Mouse (Mus musculus): ENCODE results near the gene Snapin. TPM values are rescaled to one million over a fixed set of nuclear protein-coding genes. Genes with fewer than 3 reads are reported as not detected.
A peak's percentile ranks its signal among the peaks of the same experiment; 100 is the strongest.

Snapin gene
- polyA plus RNA-seq, 1 experiment = 25.3 TPM

GRCm38 (mm10) chr3:90512948-90513642 is 22.3 kb upstream of the Snapin start:
- peaks cover 1% of the 10 kb centered on the region; the same call in 1 of the 2 replicates for H3K4me1 ChIP-seq (ENCODE audit: control insufficient read depth, insufficient read depth, low read length)
- H3K27me3 ChIP-seq (replicated peaks; ENCODE audit: control insufficient read depth, insufficient read depth, low read length) = no peaks in the 10 kb centered on the region
- whole genome bisulfite sequencing = 54% methylated on average over 9 of the region's 9 CpGs
- peak overlapping the region; percentile 88 for H3K27ac ChIP-seq (ENCODE audit: insufficient read depth, low read depth, low read length)
- no peaks in the 10 kb centered on the region for H3K36me3 ChIP-seq (ENCODE audit: control insufficient read depth, insufficient read depth, low read length)
- DNase-seq = peak; percentile 30
- peak overlapping the region; percentile 60 for H3K4me3 ChIP-seq (ENCODE audit: insufficient read depth, low read depth, low read length)
- no peak for TF ChIP-seq POLR2A (IDR thresholded peaks at IDR 0.05; ENCODE audit: low read depth, low read length)
- TF ChIP-seq CTCF (conservative IDR thresholded peaks at IDR 0.05; ENCODE audit: insufficient read depth, insufficient read length, low read depth, low read length) = no peak

GRCm38 (mm10) chr3:90512276-90512675 is 21.4 kb upstream of the Snapin start:
- H3K36me3 ChIP-seq (ENCODE audit: control insufficient read depth, insufficient read depth, low read length) = no peaks in the 10 kb centered on the region
- TF ChIP-seq POLR2A (IDR thresholded peaks at IDR 0.05; ENCODE audit: low read depth, low read length) (no peak), CTCF (conservative IDR thresholded peaks at IDR 0.05; ENCODE audit: insufficient read depth, insufficient read length, low read depth, low read length) (no peak)
- no peak overlapping the region for H3K4me3 ChIP-seq (ENCODE audit: insufficient read depth, low read depth, low read length)
- peaks cover 8% of the 10 kb centered on the region; the same call in 1 of the 2 replicates for H3K4me1 ChIP-seq (ENCODE audit: control insufficient read depth, insufficient read depth, low read length)
- H3K27me3 ChIP-seq (replicated peaks; ENCODE audit: control insufficient read depth, insufficient read depth, low read length) = no peaks in the 10 kb centered on the region
- H3K27ac ChIP-seq (ENCODE audit: insufficient read depth, low read depth, low read length) = no peak overlapping the region
- no peak for DNase-seq
- WGBS = 87% methylated on average over 5 of the region's 5 CpGs

GRCm38 (mm10) chr3:90509747-90510123 is 18.9 kb upstream of the Snapin start:
- 6% methylated on average over 2 of the region's 2 CpGs for WGBS
- TF ChIP-seq CTCF (conservative IDR thresholded peaks at IDR 0.05; ENCODE audit: insufficient read depth, insufficient read length, low read depth, low read length) (no peak), POLR2A (IDR thresholded peaks at IDR 0.05; ENCODE audit: low read depth, low read length) (no peak)
- no peaks in the 10 kb centered on the region for H3K27me3 ChIP-seq (replicated peaks; ENCODE audit: control insufficient read depth, insufficient read depth, low read length)
- peaks cover 3% of the 10 kb centered on the region for H3K36me3 ChIP-seq (ENCODE audit: control insufficient read depth, insufficient read depth, low read length)
- no peak overlapping the region for H3K4me3 ChIP-seq (ENCODE audit: insufficient read depth, low read depth, low read length)
- DNase-seq = no peak
- peak overlapping the region; percentile 62 for H3K27ac ChIP-seq (ENCODE audit: insufficient read depth, low read depth, low read length)
- H3K4me1 ChIP-seq (ENCODE audit: control insufficient read depth, insufficient read depth, low read length) = peaks cover 19% of the 10 kb centered on the region; the same call in 1 of the 2 replicates

- WGBS = under 1% methylated on average over 66 of the region's 66 CpGs
- H3K27ac ChIP-seq (ENCODE audit: insufficient read depth, low read depth, low read length) = peak within 1 kb of the TSS; percentile 90
- peaks cover 19% of the 10 kb centered on the region; the same call in 1 of the 2 replicates for H3K4me1 ChIP-seq (ENCODE audit: control insufficient read depth, insufficient read depth, low read length)
- TF ChIP-seq CTCF (conservative IDR thresholded peaks at IDR 0.05; ENCODE audit: insufficient read depth, insufficient read length, low read depth, low read length) = no peak
- peak; percentile 36 for TF ChIP-seq POLR2A (IDR thresholded peaks at IDR 0.05; ENCODE audit: low read depth, low read length)
- H3K27me3 ChIP-seq (replicated peaks; ENCODE audit: control insufficient read depth, insufficient read depth, low read length) = no peaks in the 10 kb centered on the region
- H3K36me3 ChIP-seq (ENCODE audit: control insufficient read depth, insufficient read depth, low read length) = peaks cover 3% of the 10 kb centered on the region
- peak; percentile 100 for DNase-seq
- peak within 1 kb of the TSS; percentile 97 for H3K4me3 ChIP-seq (ENCODE audit: insufficient read depth, low read depth, low read length)
Measured at GRCm38 (mm10) chr3:90508950-90509746, 18.3 kb upstream of the Snapin start, which contains the start of gene Chtop. TSS of gene Chtop (minus strand) at chr3:90509498.

GRCm38 (mm10) chr3:90508287-90508949 is 17.6 kb upstream of the Snapin start:
- Histone ChIP-seq H3K36me3 (ENCODE audit: control insufficient read depth, insufficient read depth, low read length) (peaks cover 4% of the 10 kb centered on the region), H3K27ac (ENCODE audit: insufficient read depth, low read depth, low read length) (peak overlapping the region; percentile 86), H3K4me3 (ENCODE audit: insufficient read depth, low read depth, low read length) (peak overlapping the region; percentile 97), H3K4me1 (ENCODE audit: control insufficient read depth, insufficient read depth, low read length) (peaks cover 19% of the 10 kb centered on the region; the same call in 1 of the 2 replicates), H3K27me3 (replicated peaks; ENCODE audit: control insufficient read depth, insufficient read depth, low read length) (no peaks in the 10 kb centered on the region)
- WGBS = 2% methylated on average over 20 of the region's 20 CpGs
- DNase-seq = no peak
- TF ChIP-seq CTCF (conservative IDR thresholded peaks at IDR 0.05; ENCODE audit: insufficient read depth, insufficient read length, low read depth, low read length) = no peak
- no peak for TF ChIP-seq POLR2A (IDR thresholded peaks at IDR 0.05; ENCODE audit: low read depth, low read length)

- no peaks in the 10 kb centered on the region for H3K27me3 ChIP-seq (replicated peaks; ENCODE audit: control insufficient read depth, insufficient read depth, low read length)
- no peak overlapping the region for H3K4me3 ChIP-seq (ENCODE audit: insufficient read depth, low read depth, low read length)
- H3K4me1 ChIP-seq (ENCODE audit: control insufficient read depth, insufficient read depth, low read length) = peaks cover 19% of the 10 kb centered on the region; the same call in 1 of the 2 replicates
- WGBS = 31% methylated on average over 3 of the region's 3 CpGs
- DNase-seq = peak; percentile 28
- H3K27ac ChIP-seq (ENCODE audit: insufficient read depth, low read depth, low read length) = peak overlapping the region; percentile 69; the same call in 1 of the 2 replicates
- TF ChIP-seq CTCF (conservative IDR thresholded peaks at IDR 0.05; ENCODE audit: insufficient read depth, insufficient read length, low read depth, low read length) = no peak
- no peak for TF ChIP-seq POLR2A (IDR thresholded peaks at IDR 0.05; ENCODE audit: low read depth, low read length)
- peaks cover 20% of the 10 kb centered on the region for H3K36me3 ChIP-seq (ENCODE audit: control insufficient read depth, insufficient read depth, low read length)
Measured at GRCm38 (mm10) chr3:90506362-90506761, 15.5 kb upstream of the Snapin start.

Measured in kidney, adult 2 months (tissue).